Mouse (Mus musculus) right cerebral cortex, adult 2 months (tissue): ENCODE measurements around the gene Itga7.

Experiments
- DNase-seq, 2 experiments: peaks; one replicate each; pipeline ENCODE4 v3.0.0; 2021 to 2022; ENCODE audit warnings: low spot score in 2 of 2

Itga7 gene

DNA sequence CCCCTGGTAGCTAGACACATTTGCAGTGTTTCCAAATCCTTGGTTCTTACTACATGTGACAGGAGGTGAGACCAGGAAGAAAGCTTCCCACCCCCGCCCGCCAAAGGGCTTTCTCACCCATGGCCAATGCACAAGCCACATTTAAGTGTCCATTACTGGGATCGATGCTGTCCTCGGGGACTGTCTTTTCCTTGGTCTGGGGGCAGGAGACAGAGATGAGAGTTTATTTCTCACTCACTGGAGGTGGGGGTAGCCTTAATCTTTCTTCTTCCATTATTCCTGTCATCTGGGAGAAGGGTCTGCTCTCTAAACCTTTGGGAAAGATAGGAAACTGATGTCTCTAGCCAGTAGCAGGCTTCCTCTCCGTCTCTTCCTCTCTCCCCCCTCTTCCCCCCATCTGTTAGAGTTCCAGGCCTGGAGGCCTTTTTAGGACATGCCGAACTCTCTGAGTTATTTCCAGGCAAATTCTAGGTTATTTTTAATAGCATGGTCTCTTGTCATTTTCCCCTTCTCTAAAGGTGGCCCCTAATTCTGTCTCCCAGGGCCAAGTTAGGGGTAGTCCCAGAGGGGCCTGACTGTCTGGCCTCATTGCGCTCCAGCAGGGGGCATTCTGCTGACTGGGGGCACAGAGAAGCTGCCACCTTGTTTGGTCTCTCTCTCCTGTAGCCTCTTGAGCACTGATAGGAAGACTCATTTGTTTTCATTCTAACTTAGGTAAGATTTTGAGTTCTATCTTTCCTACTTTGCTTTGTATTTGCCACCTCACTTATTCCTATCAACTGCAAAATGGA lies 1.6 kb downstream of the Itga7 start:
- DNase-seq: no peak

- DNase-seq: no peak
These were observed 2.3 kb downstream of the Itga7 start for GRCm38 (mm10) chr10:128935826-128936440.

DNA sequence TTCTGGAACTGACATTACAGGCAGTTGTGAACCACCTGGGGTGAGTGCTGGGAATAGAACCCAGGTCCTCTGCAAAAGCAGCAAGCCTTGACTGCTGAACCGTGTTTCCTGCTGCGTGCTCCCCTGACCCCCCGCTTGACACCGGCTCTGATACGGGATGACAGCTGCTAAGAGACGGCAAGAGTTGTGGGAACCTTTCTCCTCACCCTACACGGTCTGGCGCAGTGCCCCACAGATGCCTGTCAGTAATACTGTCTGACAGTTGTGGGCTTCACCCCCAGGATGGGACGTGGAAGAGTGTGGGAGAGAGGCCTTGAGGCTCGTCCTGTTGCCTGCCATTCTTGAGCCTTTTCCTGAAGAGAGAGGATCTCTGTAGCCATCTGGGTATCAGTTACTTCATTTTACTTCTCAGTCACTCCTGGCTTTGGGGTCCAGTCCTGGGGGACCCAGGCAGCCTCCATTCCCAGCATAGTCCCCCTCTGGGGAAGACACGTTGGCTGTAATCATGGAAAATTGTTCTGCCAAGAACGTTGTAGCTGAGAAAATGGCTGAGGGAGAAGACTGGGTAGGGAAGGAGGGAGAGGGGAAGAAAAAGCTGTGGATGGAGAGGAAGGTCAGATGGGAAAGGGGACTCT lies 4.3 kb downstream of the Itga7 start:
- DNase-seq: no peak

DNA sequence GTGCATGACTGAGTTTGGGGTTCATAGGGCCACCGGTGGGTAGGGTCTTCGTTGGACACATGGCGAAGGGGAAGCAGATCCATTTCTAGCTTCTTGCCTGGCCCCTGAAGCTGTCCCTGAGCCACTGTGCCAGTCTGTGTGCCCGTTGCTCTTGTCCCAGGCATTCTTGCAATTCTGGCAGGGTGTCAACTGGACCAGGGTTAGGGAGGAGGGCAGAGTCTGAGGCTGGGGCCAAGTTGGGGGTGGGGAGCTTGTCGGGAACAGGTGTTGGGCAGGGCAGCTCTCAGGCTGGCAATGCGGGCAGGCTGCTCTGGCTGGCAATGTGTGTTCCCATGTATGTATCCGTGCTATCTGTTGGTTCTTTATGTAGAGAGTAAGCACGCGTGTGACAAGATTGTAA lies 4.8 kb downstream of the Itga7 start:
- no peak for DNase-seq

DNA sequence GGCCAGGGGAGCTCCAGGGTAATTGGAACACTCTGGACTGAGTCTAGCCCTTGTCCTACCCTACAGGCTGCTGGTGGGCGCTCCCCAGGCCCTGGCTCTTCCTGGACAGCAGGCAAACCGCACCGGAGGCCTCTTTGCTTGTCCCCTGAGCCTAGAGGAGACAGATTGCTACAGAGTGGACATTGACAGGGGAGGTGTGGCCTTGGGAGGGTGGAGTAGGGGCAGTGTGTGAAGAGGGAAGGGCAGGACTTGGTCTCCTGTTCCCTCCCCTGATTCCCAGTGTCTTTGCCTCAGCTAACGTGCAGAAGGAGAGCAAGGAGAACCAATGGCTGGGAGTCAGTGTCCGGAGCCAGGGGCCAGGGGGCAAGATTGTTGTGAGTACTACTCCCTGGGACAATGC lies 5.4 kb downstream of the Itga7 start:
- DNase-seq: no peak

- DNase-seq: no peak
These were observed 7.0 kb downstream of the Itga7 start for GRCm38 (mm10) chr10:128940475-128941061.

DNA sequence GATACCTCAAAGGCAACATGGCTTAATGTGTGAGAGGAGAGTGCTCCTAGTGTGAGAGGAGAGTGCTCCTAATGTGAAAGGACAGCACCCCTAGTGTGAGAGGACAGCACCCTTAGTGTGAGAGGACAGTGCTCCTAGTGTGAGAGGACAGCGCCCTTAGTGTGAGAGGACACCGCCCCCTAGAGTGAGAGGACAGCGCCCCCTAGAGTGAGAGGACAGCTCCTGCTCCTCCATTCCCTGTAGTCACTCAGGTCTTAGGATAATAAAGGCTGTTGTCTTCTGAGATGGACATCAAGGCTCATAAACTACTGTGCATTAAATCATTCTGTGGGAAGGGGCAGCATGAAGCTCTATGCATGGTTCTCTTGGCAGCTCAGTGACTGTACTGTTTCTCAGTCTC lies 12.1 kb downstream of the Itga7 start:
- no peak for DNase-seq

GRCm38 (mm10) chr10:128947496-128947895 lies 13.9 kb downstream of the Itga7 start:
- DNase-seq: no peak

GRCm38 (mm10) chr10:128950208-128950887 lies 16.7 kb downstream of the Itga7 start:
- DNase-seq: no peak

DNA sequence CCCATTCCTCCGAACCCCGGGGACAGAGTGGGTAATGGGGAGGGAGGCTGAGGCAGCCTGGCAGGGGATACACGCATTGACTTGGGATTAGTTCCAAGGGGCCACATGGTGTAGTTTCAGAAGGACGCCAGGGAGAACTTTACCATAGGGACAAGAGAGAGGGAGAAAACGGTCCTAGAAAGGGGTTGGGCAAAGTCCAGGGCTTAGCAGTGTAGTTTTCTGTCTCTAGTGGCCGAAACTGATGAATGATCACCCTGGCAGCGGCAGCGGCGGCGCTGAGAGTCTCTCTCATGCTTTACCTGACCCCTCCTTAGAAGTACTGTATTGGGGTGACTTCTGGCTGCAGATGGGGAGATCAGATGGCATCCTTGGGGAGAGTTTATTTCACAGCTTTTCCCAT lies 24.7 kb downstream of the Itga7 start:
- no peak for DNase-seq

GRCm38 (mm10) chr10:128960142-128960541 lies 26.5 kb downstream of the Itga7 start:
- no peak for DNase-seq

GRCm38 (mm10) chr10:128960590-128961584 lies 27.3 kb downstream of the Itga7 start, which contains the start of gene Mettl7b:
Gene Mettl7b (minus strand): TSS chr10:128960988.
- no peak for DNase-seq

DNA sequence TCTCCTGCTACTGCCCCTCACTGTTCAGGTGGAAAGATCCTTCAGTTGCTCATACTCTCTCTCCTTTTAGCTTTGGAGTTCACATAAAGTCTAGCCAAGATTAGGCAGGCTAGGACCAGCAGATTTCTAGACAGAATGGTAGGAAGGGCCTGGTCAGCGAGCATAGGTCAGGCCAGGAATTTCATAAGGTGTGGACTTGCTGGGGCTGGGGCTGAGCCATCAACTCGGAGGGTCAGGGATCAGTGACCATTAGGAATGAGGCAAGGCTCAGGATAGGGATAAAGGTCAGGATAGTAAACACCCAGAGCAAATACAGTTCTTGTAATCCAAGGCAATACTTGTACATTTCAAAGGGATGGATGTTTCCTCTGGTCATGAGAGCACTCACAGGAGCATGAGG lies 31.3 kb downstream of the Itga7 start:
- no peak for DNase-seq

DNA sequence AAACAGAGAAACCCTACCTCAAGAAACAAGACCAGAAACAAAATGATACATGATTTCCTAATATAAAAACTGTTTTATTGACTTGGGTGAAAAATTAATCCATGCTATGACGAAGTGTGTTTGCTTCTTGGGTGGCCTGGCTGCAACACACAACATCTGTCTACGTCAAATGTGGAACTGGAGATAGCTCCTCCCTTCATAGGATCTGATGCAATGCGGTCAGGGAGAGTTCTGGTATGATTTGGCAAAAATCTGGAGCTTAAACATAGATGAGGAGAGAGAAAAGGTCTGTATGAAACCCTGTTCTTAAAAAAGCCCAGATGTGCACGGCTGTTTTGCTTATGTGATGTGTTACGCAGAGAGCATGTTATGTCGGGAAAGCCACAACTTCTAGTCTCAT lies 32.3 kb downstream of the Itga7 start:
- DNase-seq: no peak

- no peak for DNase-seq
These were observed 34.7 kb downstream of the Itga7 start for GRCm38 (mm10) chr10:128968341-128968749.

DNA sequence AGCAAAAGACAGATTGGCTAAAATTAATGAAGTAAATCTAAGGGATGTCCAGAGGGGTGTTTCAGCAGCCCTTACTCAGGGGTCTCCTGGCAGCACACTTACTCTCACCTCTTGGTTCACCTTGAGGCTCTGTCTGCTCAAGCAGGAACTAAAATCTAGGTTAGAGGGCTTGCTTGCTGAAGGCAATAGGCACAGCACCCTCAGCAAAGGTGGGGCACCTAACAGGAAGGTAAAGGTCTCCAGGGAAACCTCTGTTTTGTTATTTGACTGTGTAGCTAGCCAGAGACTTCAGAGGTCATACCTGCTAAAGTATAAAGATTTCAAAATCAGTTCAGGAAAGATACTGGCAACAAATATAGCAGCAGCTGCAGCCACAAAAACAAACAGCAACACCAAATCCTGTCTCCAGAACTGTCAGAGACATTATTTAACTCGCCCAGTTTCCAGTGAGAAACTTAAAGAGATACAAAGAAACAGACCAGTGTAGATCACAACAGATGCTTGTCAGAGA lies 37.2 kb downstream of the Itga7 start:
- no peak for DNase-seq

DNA sequence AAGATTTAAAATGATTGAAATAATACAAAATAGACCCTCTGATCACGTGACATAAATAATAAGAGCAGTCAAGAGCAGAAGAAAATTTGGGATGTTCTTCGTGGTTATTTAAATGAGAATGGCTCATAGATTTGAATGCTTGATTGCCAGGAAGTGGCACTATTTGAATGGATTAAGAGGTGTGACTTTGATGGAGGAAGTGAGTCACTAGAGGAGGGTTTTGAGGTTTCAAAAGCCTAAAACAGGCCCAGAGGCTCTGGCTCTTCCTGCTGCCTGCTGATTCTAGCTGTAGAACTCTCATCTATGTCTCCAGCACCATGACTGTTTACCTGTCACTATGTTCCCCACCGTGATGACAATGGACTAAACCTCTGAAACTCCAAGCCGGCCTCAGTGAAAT lies 39.2 kb downstream of the Itga7 start:
- no peak for DNase-seq

DNA sequence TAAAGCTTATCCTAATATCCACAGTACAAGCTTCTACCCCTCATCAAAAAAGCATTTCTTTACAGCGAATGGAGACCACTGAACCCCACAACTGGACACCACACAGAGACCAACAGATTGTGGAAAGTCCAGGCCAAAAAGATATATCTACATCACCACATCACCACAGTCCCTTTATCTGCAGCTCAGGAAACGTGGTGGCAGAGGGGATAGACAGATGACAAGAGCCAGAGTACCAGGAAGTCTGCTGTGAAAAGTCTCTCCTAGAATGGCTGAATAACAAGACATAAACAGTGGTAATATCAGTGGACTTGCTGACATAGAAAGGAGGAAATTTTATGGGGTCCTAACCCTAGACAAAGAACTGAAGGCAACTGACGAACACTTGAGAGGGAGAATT lies 42.8 kb downstream of the Itga7 start:
- no peak for DNase-seq

DNA sequence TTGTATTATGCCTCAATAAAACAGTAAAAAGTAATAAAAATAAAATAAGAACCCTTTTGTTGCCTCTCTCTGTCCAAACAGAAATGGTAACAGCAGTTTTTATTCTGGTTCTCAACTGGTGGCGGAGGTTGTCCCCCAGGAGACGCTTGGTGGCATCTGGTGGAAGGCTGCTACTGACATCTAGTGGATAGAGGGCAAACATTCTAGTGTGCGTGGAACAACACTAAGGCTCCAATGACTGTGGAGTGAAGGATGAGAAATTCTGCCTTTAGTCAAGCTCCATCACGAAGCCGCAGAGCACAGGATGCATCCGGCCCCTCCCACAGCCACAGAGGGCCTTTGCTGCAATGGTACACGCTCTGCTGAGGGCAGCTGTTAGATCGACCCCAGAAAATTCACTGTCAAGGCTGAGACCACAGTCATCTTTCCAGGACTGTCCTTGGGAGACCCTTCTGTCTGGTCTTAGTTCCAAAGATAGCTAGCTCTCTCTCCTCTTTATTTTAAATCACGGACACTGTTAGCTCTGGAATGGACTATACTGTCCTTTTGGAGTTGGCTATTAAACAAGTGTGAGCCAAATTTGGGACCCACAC lies 44.0 kb downstream of the Itga7 start:
- DNase-seq: peak; percentile 65 to 67
